Mouse (Mus musculus) skeletal muscle tissue, adult 2 months (tissue): ENCODE data around the gene Ube2m.
"Not testable (repeated sequence)": the region's sequence is repeated elsewhere in the genome, so short reads cannot be mapped to it uniquely, and the experiment has no call there.

Experiments
- DNase-seq: peaks from one replicate; pipeline ENCODE4 v3.0.0-alpha.2; 2012; ENCODE audit warnings: low read depth, low spot score

Gene Ube2m

DNA sequence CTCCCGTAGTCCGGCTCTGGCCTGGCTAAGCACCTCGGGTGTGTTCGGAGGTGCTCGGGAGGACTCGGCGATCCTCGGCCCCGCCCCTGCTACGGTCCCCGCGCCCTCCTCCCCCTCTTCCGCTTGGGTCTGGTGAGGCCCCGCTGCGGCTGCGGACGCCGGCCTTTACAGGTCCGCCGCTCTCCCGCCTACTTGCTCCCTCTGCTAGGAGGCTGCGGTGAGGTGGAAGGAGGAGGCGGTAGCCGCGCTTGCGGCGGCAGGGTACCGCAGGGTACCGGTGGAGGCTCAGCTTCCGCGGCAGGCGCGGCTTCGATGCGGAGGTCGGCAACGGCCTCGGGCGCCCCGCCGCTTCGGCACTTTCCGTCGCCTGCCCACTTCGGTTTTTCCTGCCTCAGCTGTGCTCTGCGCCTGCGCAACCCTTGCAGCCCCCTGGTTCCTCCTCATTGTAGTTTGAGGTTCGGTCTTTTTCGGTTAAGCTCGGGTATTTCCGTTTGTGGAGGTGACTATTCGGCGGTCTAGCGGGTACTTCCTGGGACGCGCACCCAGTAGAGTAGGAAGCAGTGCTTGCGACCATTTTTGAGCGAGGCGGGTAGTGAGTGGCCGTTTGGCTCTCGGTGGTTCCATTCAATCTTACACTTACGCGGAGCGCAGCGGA lies at the start of gene Ube2m:
Gene Ube2m, minus strand, starts transcription at position 375 of the 655 bp plus-strand sequence.
- peak; percentile 95 for DNase-seq

- DNase-seq = no peak
Observed at GRCm38 (mm10) chr7:13072293-13072692, 34.2 kb upstream of the Ube2m start.

- not testable (repeated sequence) for DNase-seq
Observed at GRCm38 (mm10) chr7:13063399-13063798, 25.3 kb upstream of the Ube2m start.

GRCm38 (mm10) chr7:13059536-13059935 lies 21.5 kb upstream of the Ube2m start:
- DNase-seq = no peak

DNA sequence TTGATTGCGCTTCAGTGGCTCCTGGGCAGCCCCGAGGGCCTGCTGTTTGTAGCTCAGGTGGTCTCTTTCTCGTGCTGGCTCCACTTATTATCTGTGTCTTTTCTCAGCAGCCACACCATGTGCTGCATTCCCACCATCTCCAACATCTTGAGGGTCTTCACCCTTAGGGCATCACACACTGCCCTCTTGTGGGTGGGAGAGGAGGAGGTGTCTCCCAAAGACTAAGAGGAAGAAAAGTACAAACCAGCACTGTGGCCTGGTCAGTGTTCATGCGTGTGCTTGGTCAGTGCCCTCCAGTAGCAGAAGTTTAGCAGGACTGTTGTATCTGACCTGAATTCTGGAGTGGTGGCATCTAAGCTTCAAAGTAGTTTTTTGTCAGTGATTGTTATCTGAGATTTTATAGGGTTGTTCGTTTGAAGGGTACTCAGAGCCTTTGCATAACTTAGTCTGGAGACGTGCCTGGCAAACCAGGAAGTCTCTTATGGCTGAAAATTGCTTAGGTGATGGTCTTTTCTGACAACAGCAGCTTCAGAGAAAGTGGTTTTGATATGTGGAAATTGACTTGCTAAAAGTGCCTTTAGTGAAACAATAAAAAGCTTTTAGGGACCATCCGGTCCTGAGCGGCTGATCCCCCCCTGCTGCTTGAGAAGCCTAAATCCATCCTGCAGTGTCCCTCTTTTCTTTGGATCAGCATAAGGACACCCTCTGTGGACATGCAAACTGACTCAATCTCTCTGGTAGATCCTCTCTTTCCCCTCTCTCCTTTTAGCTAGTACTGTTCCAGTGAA lies 19.0 kb upstream of the Ube2m start:
- no peak for DNase-seq

DNA sequence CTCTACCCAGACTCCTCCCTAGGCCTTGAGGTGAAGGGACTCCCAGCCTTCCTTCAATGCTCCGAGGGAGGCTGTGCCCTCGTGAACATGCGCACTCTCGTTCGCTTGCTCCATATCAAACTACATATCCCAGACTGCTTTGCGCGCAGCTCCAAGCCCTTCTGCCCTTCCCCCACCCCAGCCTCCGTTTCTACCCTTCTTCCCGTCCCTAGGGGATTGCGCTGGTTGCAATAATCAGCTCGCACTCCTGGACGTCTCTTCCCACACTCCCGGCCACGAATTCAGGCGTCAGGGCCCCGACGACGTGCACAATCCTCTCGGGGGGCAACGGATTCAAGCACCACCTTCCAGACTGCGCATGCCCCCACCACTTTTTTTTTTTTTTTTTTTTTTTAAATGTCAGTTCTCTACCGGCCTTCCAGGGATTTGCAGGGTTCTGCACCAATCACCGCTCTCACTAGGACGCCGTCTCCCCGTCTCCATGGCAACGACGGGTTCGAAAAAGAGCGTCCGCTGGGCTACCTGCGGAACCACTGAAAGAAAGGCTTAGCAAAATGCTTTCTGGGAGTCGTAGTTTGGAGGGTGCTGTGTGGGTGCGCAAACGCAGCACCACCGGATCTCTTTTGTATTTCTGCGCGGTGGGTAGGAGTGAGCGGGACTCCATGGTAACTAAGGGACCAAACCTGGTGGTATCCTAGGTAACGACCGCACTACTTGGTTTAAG lies 16.4 kb upstream of the Ube2m start, which contains the start of gene Mzf1:
Gene Mzf1, minus strand, starts transcription at position 478 of the 724 bp plus-strand sequence.
- DNase-seq = peak; percentile 96

- no peak for DNase-seq
Observed at GRCm38 (mm10) chr7:13053961-13054286, 15.8 kb upstream of the Ube2m start.

GRCm38 (mm10) chr7:13053501-13053900 lies 15.4 kb upstream of the Ube2m start:
- no peak for DNase-seq

DNA sequence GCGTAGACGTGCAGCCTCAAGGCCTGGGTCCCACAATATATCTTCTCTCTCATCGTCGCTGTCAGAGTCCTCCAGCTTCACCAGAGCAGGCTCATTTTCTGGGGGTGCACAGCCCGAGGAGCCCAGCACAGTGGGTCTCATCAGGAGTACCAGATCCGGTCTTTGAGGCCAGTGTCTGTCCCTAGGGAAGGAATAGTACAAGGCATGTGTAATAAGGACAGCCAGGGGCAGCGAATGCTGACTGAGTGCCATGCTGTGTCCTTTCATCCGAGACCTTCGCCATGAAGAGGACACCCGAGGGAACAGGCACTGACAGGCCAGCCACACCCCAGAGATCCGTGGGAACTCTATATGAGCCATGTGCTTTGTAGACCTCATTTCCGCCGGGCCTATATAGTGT lies 14.9 kb upstream of the Ube2m start:
- DNase-seq = no peak

DNA sequence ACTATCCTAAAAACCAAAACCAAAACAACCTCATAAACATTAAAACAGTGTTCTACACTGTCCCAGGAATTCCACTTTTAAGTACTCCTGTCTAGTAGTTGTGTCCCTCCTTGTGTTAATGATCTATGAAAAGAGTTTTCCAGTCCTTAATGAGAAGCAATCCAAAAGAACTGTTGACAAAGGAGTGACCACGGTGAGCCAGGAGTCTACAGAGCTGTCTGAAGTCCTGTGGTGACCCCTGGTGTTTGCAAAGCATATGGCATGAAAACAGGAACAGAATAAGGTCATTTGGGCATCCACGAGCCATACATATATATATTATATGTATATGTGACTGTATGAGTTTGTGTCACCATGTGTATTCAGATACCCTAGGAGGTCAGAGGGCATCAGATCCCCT lies 8.0 kb upstream of the Ube2m start:
- DNase-seq = no peak

DNA sequence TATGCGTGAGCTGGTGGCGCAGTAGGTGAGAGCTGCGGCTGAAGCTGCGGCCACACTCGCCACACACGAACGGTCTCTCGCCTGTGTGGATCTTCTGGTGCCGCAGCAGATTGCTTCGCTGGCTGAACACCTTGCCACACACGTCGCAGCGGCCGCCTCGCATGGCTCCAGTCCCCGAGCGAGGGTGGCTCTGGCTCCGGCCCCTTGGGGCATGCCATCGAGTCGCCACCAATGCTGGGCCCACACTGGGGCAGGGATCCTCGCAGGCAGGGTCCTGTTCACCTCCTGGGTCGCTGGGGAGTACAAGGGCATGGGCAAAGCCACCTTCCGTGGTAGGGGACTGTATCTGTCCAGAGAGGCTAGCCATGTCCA lies 6.2 kb upstream of the Ube2m start:
- no peak for DNase-seq

GRCm38 (mm10) chr7:13043445-13044253 lies 5.6 kb upstream of the Ube2m start:
- no peak for DNase-seq

GRCm38 (mm10) chr7:13043120-13043444 lies 5.0 kb upstream of the Ube2m start:
- no peak for DNase-seq

- DNase-seq = no peak
Observed at GRCm38 (mm10) chr7:13042511-13042910, 4.4 kb upstream of the Ube2m start.

DNA sequence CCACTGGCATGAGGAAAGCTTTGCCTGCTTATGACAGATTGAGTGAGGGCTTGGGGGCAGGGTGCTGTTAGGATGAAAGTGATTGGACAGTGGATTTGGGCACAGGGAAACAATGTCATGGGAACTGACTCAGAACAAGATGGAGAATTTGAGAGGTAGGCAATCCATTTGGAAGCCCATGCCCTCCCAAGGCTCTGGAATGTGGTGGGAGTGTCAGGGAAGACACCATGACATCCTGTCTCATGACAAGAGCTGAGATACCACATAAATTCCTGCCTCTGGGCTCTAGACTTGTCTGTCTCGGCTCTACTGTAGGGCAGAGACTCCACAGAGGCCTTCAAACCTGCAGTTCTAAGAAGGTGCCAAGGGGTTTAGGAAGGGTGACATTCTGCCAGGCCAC lies 3.2 kb upstream of the Ube2m start:
- no peak for DNase-seq

GRCm38 (mm10) chr7:13039181-13039580 lies 1.1 kb upstream of the Ube2m start:
- DNase-seq = no peak

DNA sequence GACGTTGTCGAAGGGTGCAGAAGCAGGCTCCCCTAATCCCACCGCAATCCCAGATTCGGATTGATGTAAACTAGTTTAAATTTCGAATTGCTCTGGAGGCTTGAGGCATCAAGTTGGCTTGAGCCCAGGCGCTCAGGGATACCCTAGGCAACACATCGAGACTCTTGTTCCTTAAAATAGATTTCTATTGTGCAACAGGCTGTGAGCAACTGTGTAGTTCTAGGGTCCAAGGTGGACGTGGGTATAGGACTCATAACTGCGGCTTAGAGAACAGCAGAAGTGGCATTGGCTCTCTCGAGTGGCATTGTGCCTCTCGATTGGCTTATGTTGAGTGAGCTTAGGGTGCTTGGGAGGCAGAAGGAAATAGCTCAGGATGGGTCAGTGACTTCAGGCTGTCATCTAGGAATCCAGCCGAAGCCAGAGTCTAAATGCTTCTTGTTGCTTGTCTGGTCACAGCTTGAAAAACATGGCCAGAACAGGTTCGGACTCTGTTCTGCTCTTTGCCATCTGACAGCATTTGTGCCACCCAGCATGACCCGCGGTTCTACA lies 620 bp upstream of the Ube2m start:
- DNase-seq = no peak

- no peak for DNase-seq
Observed at GRCm38 (mm10) chr7:13037366-13037765, 709 bp downstream of the Ube2m start.

- no peak for DNase-seq
Observed at GRCm38 (mm10) chr7:13036806-13037205, 1.3 kb downstream of the Ube2m start.

DNA sequence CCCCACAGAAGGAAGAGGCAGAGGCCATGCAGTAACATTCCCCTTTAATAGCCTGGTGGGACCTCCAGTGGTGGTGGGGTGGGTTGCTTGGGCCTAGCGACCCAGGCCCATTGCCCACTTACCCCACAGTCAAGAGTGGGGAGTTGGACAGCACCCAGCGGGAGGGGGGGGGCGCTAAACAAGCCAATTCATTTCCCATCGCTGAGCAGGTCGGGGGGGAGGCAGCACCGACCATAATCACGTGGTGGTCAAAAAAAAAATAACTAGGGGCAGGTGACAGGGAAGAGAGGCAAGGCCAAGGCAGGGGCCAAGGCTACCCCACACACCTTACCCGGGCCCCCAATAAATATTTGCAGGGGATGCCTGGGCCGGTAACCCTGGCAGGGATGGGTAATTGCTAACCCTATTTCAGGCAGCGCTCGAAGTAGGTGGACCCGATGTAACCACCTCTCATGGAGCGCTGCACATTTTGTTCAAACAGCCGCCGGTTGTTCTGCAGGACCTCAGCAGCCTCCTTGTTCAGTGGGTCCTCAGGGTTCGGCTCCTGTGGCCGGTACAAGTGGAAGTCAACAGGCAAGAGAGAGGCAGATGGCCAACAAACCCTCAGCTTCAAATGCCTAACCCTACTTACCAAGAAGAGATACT lies 2.7 kb downstream of the Ube2m start:
- DNase-seq = no peak
